Comparison of ENCODE assay signal across 15 mouse cellular contexts in genomic region chr8:105165191-105165590, GRCm38 (mm10). TPM values are rescaled to one million over a fixed set of nuclear protein-coding genes. Genes with fewer than 3 reads are reported as not detected.
A peak's percentile ranks its signal among the peaks of the same experiment; 100 is the strongest.
DNase-seq lines count a peak whose midpoint lies in the region; ATAC-seq and TF ChIP-seq lines count a peak whose summit lies in the region.
"Had no signal": no experiment of that assay in that cellular context is flagged by ENCODE, and none has a peak within 500 bp of the region (broad histone marks: within the 10 kb centered on the region; RNA-seq: fewer than 3 reads in every experiment).

No protein-coding gene starts in this region.

- H3K4me3 ChIP-seq in heart, embryonic 10.5 days: no peak overlapping the region
- H3K4me3 ChIP-seq in midbrain, embryonic 11.5 days (ENCODE audit: low read depth, low read length): no peak overlapping the region
- H3K4me3 ChIP-seq in midbrain, embryonic 16.5 days (ENCODE audit: low read depth, low read length): no peak overlapping the region
- no peak overlapping the region for H3K4me3 ChIP-seq in embryonic facial prominence, embryonic 13.5 days
- no peak overlapping the region for H3K4me3 ChIP-seq in olfactory bulb, adult 2 months (ENCODE audit: insufficient read depth, low read depth, low read length)
- H3K4me3 ChIP-seq: hindbrain, embryonic 15.5 days; lung, embryonic 15.5 days had no signal

- no peak overlapping the region for H3K9ac ChIP-seq in midbrain, embryonic 11.5 days (ENCODE audit: low read length)
- H3K9ac ChIP-seq in midbrain, embryonic 16.5 days (ENCODE audit: low read depth, low read length): no peak overlapping the region
- no peak overlapping the region for H3K9ac ChIP-seq in embryonic facial prominence, embryonic 13.5 days
- H3K9ac ChIP-seq: hindbrain, embryonic 15.5 days; lung, embryonic 15.5 days had no signal

- WGBS in heart, embryonic 10.5 days: 82% methylated on average over 2 of the region's 2 CpGs
- 90% methylated on average over 2 of the region's 2 CpGs for WGBS in midbrain, embryonic 11.5 days
- 85% methylated on average over 2 of the region's 2 CpGs for WGBS in midbrain, embryonic 16.5 days
- WGBS in embryonic facial prominence, embryonic 13.5 days: 80% methylated on average over 2 of the region's 2 CpGs
- 76% methylated on average over 2 of the region's 2 CpGs for WGBS in olfactory bulb, adult 2 months

- no peaks in the 10 kb centered on the region for H3K27me3 ChIP-seq in heart, embryonic 10.5 days (ENCODE audit: insufficient read depth, poor library complexity, severe bottlenecking)
- no peaks in the 10 kb centered on the region for H3K27me3 ChIP-seq in midbrain, embryonic 11.5 days (ENCODE audit: control insufficient read depth, insufficient read depth, low read length)
- no peaks in the 10 kb centered on the region for H3K27me3 ChIP-seq in midbrain, embryonic 16.5 days (ENCODE audit: control insufficient read depth, insufficient read depth, low read depth, low read length)
- no peaks in the 10 kb centered on the region for H3K27me3 ChIP-seq in embryonic facial prominence, embryonic 13.5 days
- H3K27me3 ChIP-seq: hindbrain, embryonic 15.5 days; lung, embryonic 15.5 days had no signal

- TF ChIP-seq CTCF in olfactory bulb, adult 2 months (IDR thresholded peaks at IDR 0.05; ENCODE audit: insufficient read depth, low read depth, low read length): no peak

- TF ChIP-seq POLR2A in olfactory bulb, adult 2 months (IDR thresholded peaks at IDR 0.05; ENCODE audit: insufficient read depth, low read depth, low read length): no peak

- H3K4me1 ChIP-seq in heart, embryonic 10.5 days: peaks cover 17% of the 10 kb centered on the region
- 0 out of 2 replicates have a peak, but pooled peaks cover 2% of the 10 kb centered on the region for H3K4me1 ChIP-seq in midbrain, embryonic 11.5 days (ENCODE audit: control insufficient read depth, insufficient read depth, low read length)
- H3K4me1 ChIP-seq in midbrain, embryonic 16.5 days (ENCODE audit: control insufficient read depth, insufficient read depth, low read length): peaks cover 3% of the 10 kb centered on the region; the same call in 1 of the 2 replicates
- peaks cover 44% of the 10 kb centered on the region for H3K4me1 ChIP-seq in embryonic facial prominence, embryonic 13.5 days
- peaks cover 13% of the 10 kb centered on the region for H3K4me1 ChIP-seq in olfactory bulb, adult 2 months (ENCODE audit: control insufficient read depth, insufficient read depth, low read length)

- no peak for ATAC-seq in midbrain, embryonic 11.5 days (ENCODE audit: low FRiP score)
- ATAC-seq in midbrain, embryonic 16.5 days: no peak
- no peak for ATAC-seq in embryonic facial prominence, embryonic 13.5 days (ENCODE audit: insufficient number of reproducible peaks, insufficient read depth, low FRiP score, low TSS enrichment, low read depth)

- no peaks in the 10 kb centered on the region for H3K9me3 ChIP-seq in heart, embryonic 10.5 days
- no peaks in the 10 kb centered on the region for H3K9me3 ChIP-seq in midbrain, embryonic 11.5 days (ENCODE audit: control insufficient read depth, low read length)
- no peaks in the 10 kb centered on the region for H3K9me3 ChIP-seq in midbrain, embryonic 16.5 days (replicated peaks; ENCODE audit: control insufficient read depth, low read length, poor library complexity, severe bottlenecking)
- H3K9me3 ChIP-seq in embryonic facial prominence, embryonic 13.5 days: no peaks in the 10 kb centered on the region
- H3K9me3 ChIP-seq: hindbrain, embryonic 15.5 days; lung, embryonic 15.5 days had no signal

- no peak overlapping the region for H3K4me2 ChIP-seq in midbrain, embryonic 11.5 days
- H3K4me2 ChIP-seq in midbrain, embryonic 16.5 days (ENCODE audit: low read length): no peak overlapping the region
- H3K4me2 ChIP-seq in embryonic facial prominence, embryonic 13.5 days: peak overlapping the region; percentile 44
- H3K4me2 ChIP-seq: hindbrain, embryonic 15.5 days; lung, embryonic 15.5 days had no signal

- peak; percentile 17 for DNase-seq in heart, adult 11 months
- DNase-seq in heart, embryonic 10.5 days (ENCODE audit: low spot score): no peak
- peak; percentile 79 for DNase-seq in midbrain, embryonic 11.5 days (ENCODE audit: low spot score, missing footprints)
- no peak for DNase-seq in natural killer cell, adult 2 months (ENCODE audit: low spot score in 2 of 2)
- DNase-seq in right cerebral cortex, adult 2 months (ENCODE audit: low spot score in 2 of 2): no peak
- DNase-seq: cerebellum, adult 11-12 months; kidney, adult 9 months; thymus, postnatal 14 days had no signal

- H3K27ac ChIP-seq in heart, embryonic 10.5 days: no peak overlapping the region
- no peak overlapping the region for H3K27ac ChIP-seq in midbrain, embryonic 11.5 days (ENCODE audit: low read depth, low read length)
- H3K27ac ChIP-seq in midbrain, embryonic 16.5 days (ENCODE audit: low read length): no peak overlapping the region
- peak overlapping the region; percentile 95 for H3K27ac ChIP-seq in embryonic facial prominence, embryonic 13.5 days
- H3K27ac ChIP-seq in olfactory bulb, adult 2 months (ENCODE audit: insufficient read depth, low read depth, low read length): peak overlapping the region; percentile 58
- H3K27ac ChIP-seq: hindbrain, embryonic 15.5 days had no signal

- no peaks in the 10 kb centered on the region for H3K36me3 ChIP-seq in heart, embryonic 10.5 days
- no peaks in the 10 kb centered on the region for H3K36me3 ChIP-seq in midbrain, embryonic 11.5 days (ENCODE audit: control insufficient read depth, insufficient read depth, low read length)
- H3K36me3 ChIP-seq in midbrain, embryonic 16.5 days (ENCODE audit: control insufficient read depth, insufficient read depth, low read length): no peaks in the 10 kb centered on the region
- H3K36me3 ChIP-seq in embryonic facial prominence, embryonic 13.5 days: no peaks in the 10 kb centered on the region
- H3K36me3 ChIP-seq: hindbrain, embryonic 15.5 days; lung, embryonic 15.5 days had no signal

RNA-seq across cellular contexts. Expression of gene Cbfb, which starts 5.3 kb away (rescaled TPM):
- polyA plus RNA-seq in heart, embryonic 10.5 days (2016; fragmentation: Nextera tagmentation; extraction: Ambion mirVana): 47.5 and 59.6 TPM in 2 replicates
- polyA plus RNA-seq in midbrain, embryonic 11.5 days (2014; fragmentation: Nextera tagmentation; extraction: Ambion mirVana): 49.8 and 60.2 TPM in 2 replicates
- 19.7 and 22.9 TPM in 2 replicates for polyA plus RNA-seq in midbrain, embryonic 16.5 days (2015; fragmentation: Nextera tagmentation; extraction: Ambion mirVana)
- polyA plus RNA-seq in embryonic facial prominence, embryonic 13.5 days (2015; fragmentation: Nextera tagmentation; extraction: Ambion mirVana): 102 and 118 TPM in 2 replicates
- not detected in 2 replicates for polyA plus RNA-seq in olfactory bulb, adult 2 months (2012; ENCODE audit: insufficient read depth, insufficient read length, low replicate concordance, missing spikeins)

RNA-seq across cellular contexts. Expression of gene Ces4a, which starts 33.6 kb away (rescaled TPM):
- not detected in 2 replicates for polyA plus RNA-seq in heart, embryonic 10.5 days (2016; fragmentation: Nextera tagmentation; extraction: Ambion mirVana)
- not detected in 2 replicates for polyA plus RNA-seq in midbrain, embryonic 11.5 days (2014; fragmentation: Nextera tagmentation; extraction: Ambion mirVana)
- not detected in 2 replicates for polyA plus RNA-seq in midbrain, embryonic 16.5 days (2015; fragmentation: Nextera tagmentation; extraction: Ambion mirVana)
- 0.18 TPM in 1 of 2 replicates, not detected in the other for polyA plus RNA-seq in embryonic facial prominence, embryonic 13.5 days (2015; fragmentation: Nextera tagmentation; extraction: Ambion mirVana)
- not detected in 2 replicates for polyA plus RNA-seq in olfactory bulb, adult 2 months (2012; ENCODE audit: insufficient read depth, insufficient read length, low replicate concordance, missing spikeins)
- polyA plus RNA-seq: cortical plate, adult 2 months; heart, postnatal 0 days; lung, embryonic 15.5 days had no signal

RNA-seq across cellular contexts. Expression of gene D230025D16Rik, which starts 59.8 kb away (rescaled TPM):
- 19.3 and 20.7 TPM in 2 replicates for polyA plus RNA-seq in heart, embryonic 10.5 days (2016; fragmentation: Nextera tagmentation; extraction: Ambion mirVana)
- 32.3 and 32.9 TPM in 2 replicates for polyA plus RNA-seq in midbrain, embryonic 11.5 days (2014; fragmentation: Nextera tagmentation; extraction: Ambion mirVana)
- 34.6 and 37.5 TPM in 2 replicates for polyA plus RNA-seq in midbrain, embryonic 16.5 days (2015; fragmentation: Nextera tagmentation; extraction: Ambion mirVana)
- 24.5 and 26.6 TPM in 2 replicates for polyA plus RNA-seq in embryonic facial prominence, embryonic 13.5 days (2015; fragmentation: Nextera tagmentation; extraction: Ambion mirVana)
- polyA plus RNA-seq in olfactory bulb, adult 2 months (2012; ENCODE audit: insufficient read depth, insufficient read length, low replicate concordance, missing spikeins): not detected in 2 replicates

Comparison
In these comparisons a context has a peak if more than half of its experiments do, and no peak if none do; other contexts are left out.
1. DNase-seq: peak in heart, adult 11 months (single experiment) and midbrain, embryonic 11.5 days (single experiment); none in heart, embryonic 10.5 days (single experiment), natural killer cell, adult 2 months (0 of 2) and right cerebral cortex, adult 2 months (0 of 2).
2. H3K27ac ChIP-seq: peak in embryonic facial prominence, embryonic 13.5 days (single experiment) and olfactory bulb, adult 2 months (single experiment); none in heart, embryonic 10.5 days (single experiment), midbrain, embryonic 11.5 days (single experiment) and midbrain, embryonic 16.5 days (single experiment).
3. RNA of gene D230025D16Rik, which starts 59.8 kb away (polyA plus RNA-seq): 34.6 to 37.5 TPM in midbrain, embryonic 16.5 days, 32.3 to 32.9 TPM in midbrain, embryonic 11.5 days, 24.5 to 26.6 TPM in embryonic facial prominence, embryonic 13.5 days and 19.3 to 20.7 TPM in heart, embryonic 10.5 days; not detected in olfactory bulb, adult 2 months; every median in the first group is over 10 times any median in the second.